In genomic region chr12:36509954-36510642, GRCm38 (mm10) we compare ENCODE assay signal across 16 mouse cellular contexts.
A peak's percentile ranks its signal among the peaks of the same experiment; 100 is the strongest.
DNase-seq lines count a peak whose midpoint lies in the region; ATAC-seq lines count a peak whose summit lies in the region.
"Had no signal": no experiment of that assay in that cellular context is flagged by ENCODE, and none has a peak within 500 bp of the region (broad histone marks: within the 10 kb centered on the region; RNA-seq: fewer than 3 reads in every experiment).

No protein-coding gene starts in this region.

- no peaks in the 10 kb centered on the region for H3K27me3 ChIP-seq in kidney, embryonic 16.5 days (ENCODE audit: insufficient read depth, low read length)
- H3K27me3 ChIP-seq: liver, embryonic 15.5 days had no signal

- no peak overlapping the region for H3K4me2 ChIP-seq in kidney, embryonic 16.5 days (replicated peaks; ENCODE audit: low read depth, low read length)
- H3K4me2 ChIP-seq: liver, embryonic 15.5 days had no signal

- H3K36me3 ChIP-seq in kidney, embryonic 16.5 days (ENCODE audit: insufficient read depth, low read length): no peaks in the 10 kb centered on the region
- H3K36me3 ChIP-seq: liver, embryonic 15.5 days; midbrain, embryonic 10.5 days had no signal

- no peak overlapping the region for H3K4me3 ChIP-seq in kidney, embryonic 16.5 days (ENCODE audit: low read length)
- H3K4me3 ChIP-seq: erythroblast, embryonic 14.5 days; heart, adult 2 months; liver, embryonic 15.5 days; midbrain, embryonic 10.5 days had no signal

- H3K9me3 ChIP-seq in kidney, embryonic 16.5 days (ENCODE audit: low read length): no peaks in the 10 kb centered on the region
- H3K9me3 ChIP-seq: liver, embryonic 15.5 days; midbrain, embryonic 10.5 days had no signal

- 50% methylated on average over 10 of the region's 10 CpGs for WGBS in kidney, embryonic 16.5 days

- peak; percentile 4 for DNase-seq in urinary bladder, postnatal 14 days (ENCODE audit: low spot score)
- DNase-seq in urinary bladder, postnatal 4 days (ENCODE audit: low spot score in 2 of 2): no peak
- peak; percentile 90 for DNase-seq in fat pad, adult 2 months (ENCODE audit: extremely low read depth, low read depth, low spot score)
- no peak for DNase-seq in left cerebral cortex, adult 8-10 months (ENCODE audit: low spot score in 2 of 2)
- DNase-seq in cerebellum, postnatal 4 days (ENCODE audit: low spot score in 2 of 2): no peak
- no peak for DNase-seq in left cerebral cortex, postnatal 10 days (ENCODE audit: extremely low spot score in 1 of 2, low spot score in 2 of 2)
- no peak for DNase-seq in gastrocnemius, postnatal 4 days (ENCODE audit: low spot score in 2 of 2)
- DNase-seq: adrenal gland, adult 2 months; cerebellum, adult 11-12 months; heart, adult 2 months; heart, postnatal 36 days; thymus, adult 2 months had no signal

- ATAC-seq in kidney, embryonic 16.5 days (ENCODE audit: low FRiP score, low TSS enrichment): peak; percentile 84

- intact Hi-C loops in left cerebral cortex, postnatal 10 days (cut with DNase I): no loop called here

- peak overlapping the region; percentile 80 for H3K27ac ChIP-seq in kidney, embryonic 16.5 days (ENCODE audit: low read length)
- H3K27ac ChIP-seq: heart, adult 2 months; liver, embryonic 15.5 days; midbrain, embryonic 10.5 days had no signal

- H3K9ac ChIP-seq in kidney, embryonic 16.5 days (replicated peaks; ENCODE audit: low read length): no peak overlapping the region; the same call in 1 of the 2 replicates
- H3K9ac ChIP-seq: liver, embryonic 15.5 days had no signal

- H3K4me1 ChIP-seq in kidney, embryonic 16.5 days (ENCODE audit: insufficient read depth, low read length): 0 out of 2 replicates have a peak, but pooled peaks cover 2% of the 10 kb centered on the region
- H3K4me1 ChIP-seq: liver, embryonic 15.5 days; midbrain, embryonic 10.5 days had no signal

Comparison
In these comparisons a context has a peak if more than half of its experiments do, and no peak if none do; other contexts are left out.
1. DNase-seq: peak in urinary bladder, postnatal 14 days (single experiment) and fat pad, adult 2 months (single experiment); none in urinary bladder, postnatal 4 days (0 of 2), left cerebral cortex, adult 8-10 months (0 of 2), cerebellum, postnatal 4 days (0 of 2), left cerebral cortex, postnatal 10 days (0 of 2) and gastrocnemius, postnatal 4 days (0 of 2).